Mouse (Mus musculus) A20 (cell line): ENCODE results near the gene Bora.
A peak's percentile ranks its signal among the peaks of the same experiment; 100 is the strongest.

ENCODE experiments used
- DNase-seq: peaks from one replicate; pipeline ENCODE4 v3.0.0-alpha.2; 2011; ENCODE audit warnings: low read depth, low spot score

The Bora gene

GRCm38 (mm10) chr14:99060616-99061015 is 14.6 kb downstream of the Bora start:
- no peak for DNase-seq

GRCm38 (mm10) chr14:99063091-99063490 is 17.1 kb downstream of the Bora start:
- no peak for DNase-seq

GRCm38 (mm10) chr14:99071146-99071545 is 25.1 kb downstream of the Bora start:
- no peak for DNase-seq

- DNase-seq, result no peak
Measured at GRCm38 (mm10) chr14:99088947-99089346, 42.9 kb downstream of the Bora start.

DNA sequence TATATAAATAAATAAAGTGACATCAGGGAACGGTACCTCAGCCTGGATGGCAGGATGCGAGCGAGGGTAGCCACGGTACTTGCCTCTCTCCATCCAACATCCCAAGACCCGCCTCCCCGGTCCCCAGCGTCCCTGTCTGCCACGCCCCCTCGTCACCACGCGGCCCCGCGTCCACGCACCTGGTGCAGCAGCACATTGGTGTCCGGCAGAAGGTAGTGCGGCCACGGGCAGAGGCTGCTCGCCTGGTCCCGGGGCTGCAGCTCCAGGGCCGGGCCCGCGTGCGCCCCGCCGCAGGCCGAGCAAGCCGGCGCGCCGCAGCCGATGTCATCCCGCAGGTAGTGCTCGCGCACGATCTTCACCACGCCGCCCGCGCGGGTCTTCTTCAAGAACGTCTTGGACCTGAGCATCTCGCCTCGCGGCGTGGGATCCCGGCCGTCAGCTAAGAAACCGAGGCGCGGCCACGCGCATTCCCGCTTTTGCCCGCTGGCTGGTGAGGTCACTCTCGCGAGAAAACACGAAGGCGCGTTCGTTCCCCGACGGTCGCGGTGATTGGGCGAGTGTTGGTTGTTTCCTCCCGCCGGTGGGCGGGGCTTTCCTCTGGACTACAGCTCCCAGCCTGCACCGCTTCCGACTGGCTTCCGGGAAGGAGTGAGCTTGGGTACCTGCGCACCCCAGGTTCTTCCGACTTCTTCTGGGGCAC is 53.4 kb downstream of the Bora start, which contains the start of the genes Pibf1 and Dis3:
Gene Pibf1, plus strand, starts transcription at position 158 of the 700 bp plus-strand sequence.
Gene Dis3, minus strand, starts transcription at position 504 of the 700 bp plus-strand sequence.
- DNase-seq, result peak; percentile 100

GRCm38 (mm10) chr14:99099967-99100587 is 54.1 kb downstream of the Bora start:
- DNase-seq, result no peak

DNA sequence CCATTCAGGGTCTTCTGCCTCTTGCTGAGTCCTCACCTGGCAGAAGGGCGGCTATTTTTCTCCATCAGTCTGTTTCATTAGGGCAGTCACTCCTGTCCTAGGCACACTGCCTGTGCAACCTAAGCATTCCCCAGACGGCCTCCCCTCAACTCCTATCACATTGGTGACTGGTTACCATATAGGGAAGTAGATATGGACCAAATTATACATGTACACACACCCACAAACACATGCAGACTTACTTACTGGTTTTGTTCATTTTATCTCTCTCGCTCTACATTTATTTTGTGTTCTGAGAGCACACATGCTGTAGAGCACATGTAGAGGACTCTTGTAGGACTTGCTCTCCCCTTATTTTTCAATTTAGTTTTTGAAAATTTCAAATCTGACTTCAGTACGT is 57.0 kb downstream of the Bora start:
- no peak for DNase-seq

GRCm38 (mm10) chr14:99104542-99105123 is 58.6 kb downstream of the Bora start:
- no peak for DNase-seq

- no peak for DNase-seq
Measured at GRCm38 (mm10) chr14:99106671-99107070, 60.6 kb downstream of the Bora start.

- DNase-seq, result no peak
Measured at GRCm38 (mm10) chr14:99107631-99108187, 61.7 kb downstream of the Bora start.

- DNase-seq, result no peak
Measured at GRCm38 (mm10) chr14:99108762-99109161, 62.7 kb downstream of the Bora start.

GRCm38 (mm10) chr14:99117576-99117975 is 71.6 kb downstream of the Bora start:
- peak; percentile 32 for DNase-seq

DNA sequence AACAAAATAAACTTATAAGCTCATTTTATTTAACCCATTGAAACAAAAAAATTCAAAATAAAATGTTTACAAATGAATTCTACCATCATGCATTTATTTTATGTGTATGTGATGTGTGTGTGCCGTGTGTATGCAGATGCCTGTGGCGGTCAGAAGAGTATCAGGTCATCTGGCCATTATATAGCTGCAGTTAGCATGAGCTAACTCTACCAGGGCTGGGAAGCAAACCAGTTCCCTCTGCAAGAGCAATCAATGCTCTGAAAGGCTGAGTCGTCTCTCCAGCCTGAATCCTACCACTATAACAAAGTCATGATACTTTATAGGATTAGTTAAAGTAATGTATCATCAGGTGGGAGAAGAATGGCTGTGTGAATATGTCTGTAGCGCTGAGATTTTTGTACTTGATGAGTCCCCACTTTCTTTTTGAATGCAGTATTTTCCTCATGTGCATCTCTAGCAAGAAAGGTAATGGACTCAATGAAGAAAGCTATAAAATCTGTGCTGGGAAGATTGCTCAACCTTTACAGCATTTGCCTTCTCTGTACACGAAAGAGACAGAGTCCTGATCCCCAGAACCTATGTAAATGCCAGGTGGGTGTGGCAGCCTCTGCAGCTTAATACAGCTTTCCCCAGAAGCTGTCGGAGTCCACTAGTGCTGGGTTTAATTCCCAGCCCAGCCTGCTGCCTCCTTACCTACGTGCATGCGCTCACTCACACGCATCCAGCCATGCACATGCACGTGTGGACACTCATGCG is 75.7 kb downstream of the Bora start:
- no peak for DNase-seq

GRCm38 (mm10) chr14:99124076-99124475 is 78.1 kb downstream of the Bora start:
- DNase-seq, result no peak
